Mouse (Mus musculus) stomach, embryonic 16.5 days (tissue): ENCODE data around the gene Gad1. TPM values are rescaled to one million over a fixed set of nuclear protein-coding genes. Genes with fewer than 3 reads are reported as not detected.
A peak's percentile ranks its signal among the peaks of the same experiment; 100 is the strongest.

Experiments
- ATAC-seq: fragments of 200-750 bp; cut with Nextera tagmentation; 2 replicates; pipeline ENCODE4 v1.8.0; 2017; ENCODE audit warnings: moderate number of reproducible peaks, moderate TSS enrichment; ENCODE audit not compliant: insufficient read depth, low FRiP score
- H3K27ac ChIP-seq: fragments of 300-500 bp; sonication (generic); 2 replicates; pipeline ENCODE4 v1.5.1; 2014; ENCODE audit warnings: low read length
- H3K27me3 ChIP-seq: fragments of 300-500 bp; sonication (generic); 2 replicates; pipeline ENCODE4 v1.6.1; 2014; ENCODE audit warnings: low read length, control low read depth, mixed read lengths; ENCODE audit not compliant: control insufficient read depth, insufficient read depth
- H3K36me3 ChIP-seq: fragments of 300-500 bp; sonication (generic); 2 replicates; pipeline ENCODE4 v1.6.1; 2014; ENCODE audit warnings: low read length; ENCODE audit not compliant: control insufficient read depth, insufficient read depth
- H3K4me1 ChIP-seq: fragments of 300-500 bp; sonication (generic); 2 replicates; pipeline ENCODE4 v1.6.1; 2014; ENCODE audit warnings: low read length, control low read depth, mixed read lengths; ENCODE audit not compliant: control insufficient read depth, insufficient read depth
- H3K4me2 ChIP-seq: fragments of 300-500 bp; sonication (generic); 2 replicates; pipeline ENCODE4 v1.6.1; 2014; ENCODE audit warnings: low read depth, low read length, mixed read lengths
- H3K4me3 ChIP-seq: fragments of 300-500 bp; sonication (generic); replicated peaks from 2 replicates; pipeline ENCODE4 v1.5.1; 2014; ENCODE audit warnings: mild to moderate bottlenecking, low read length
- H3K9ac ChIP-seq: fragments of 300-500 bp; sonication (generic); 2 replicates; pipeline ENCODE4 v1.6.1; 2014; ENCODE audit warnings: low read length
- H3K9me3 ChIP-seq: fragments of 300-500 bp; sonication (generic); replicated peaks from 2 replicates; pipeline ENCODE4 v1.6.1; 2016; ENCODE audit warnings: low read length, control low read depth; ENCODE audit not compliant: control insufficient read depth
- WGBS: fragments of 180-500 bp; shearing (Covaris S2); extraction: QIAGEN DNeasy Blood & Tissue Kit; methylation state at CpG from one replicate; pipeline ENCODE4 v1.1.7; 2014; 5-methylcytosine and 5-hydroxymethylcytosine counted together
- polyA plus RNA-seq: library from polyadenylated mRNA; unstranded; fragments of >200 nt; fragmentation: Nextera tagmentation; extraction: Ambion mirVana; gene quantifications from 2 replicates; pipeline ENCODE4 v1.2.1, GENCODE M21; 2015

The Gad1 gene
- polyA plus RNA-seq, 1 experiment from 2014 or later: 0.28 TPM

GRCm38 (mm10) chr2:70614745-70615351, 62.0 kb downstream of the Gad1 start:
- Histone ChIP-seq H3K27me3 (no peaks in the 10 kb centered on the region), H3K4me2 (no peak overlapping the region), H3K4me3 (no peak overlapping the region), H3K4me1 (no peaks in the 10 kb centered on the region), H3K27ac (no peak overlapping the region), H3K9me3 (no peaks in the 10 kb centered on the region), H3K9ac (no peak overlapping the region), H3K36me3 (no peaks in the 10 kb centered on the region)
- ATAC-seq: no peak
- 75% methylated on average over 7 of the region's 7 CpGs for WGBS

GRCm38 (mm10) chr2:70616076-70616475, 63.2 kb downstream of the Gad1 start:
- H3K4me3 ChIP-seq: no peak overlapping the region
- H3K27me3 ChIP-seq: no peaks in the 10 kb centered on the region
- H3K36me3 ChIP-seq: no peaks in the 10 kb centered on the region
- no peaks in the 10 kb centered on the region for H3K4me1 ChIP-seq
- WGBS: 78% methylated on average over 2 of the region's 2 CpGs
- no peaks in the 10 kb centered on the region for H3K9me3 ChIP-seq
- H3K9ac ChIP-seq: no peak overlapping the region
- no peak overlapping the region for H3K27ac ChIP-seq
- H3K4me2 ChIP-seq: no peak overlapping the region
- ATAC-seq: no peak

GRCm38 (mm10) chr2:70616617-70617016, 63.7 kb downstream of the Gad1 start:
- Histone ChIP-seq H3K27me3 (no peaks in the 10 kb centered on the region), H3K9ac (no peak overlapping the region), H3K36me3 (no peaks in the 10 kb centered on the region), H3K4me3 (no peak overlapping the region), H3K4me2 (no peak overlapping the region), H3K4me1 (no peaks in the 10 kb centered on the region), H3K27ac (no peak overlapping the region), H3K9me3 (no peaks in the 10 kb centered on the region)
- WGBS: 57% methylated on average over 3 of the region's 3 CpGs
- ATAC-seq: no peak

GRCm38 (mm10) chr2:70619232-70619835, 66.5 kb downstream of the Gad1 start:
- Histone ChIP-seq H3K4me3 (no peak overlapping the region), H3K9ac (no peak overlapping the region), H3K4me1 (no peaks in the 10 kb centered on the region), H3K4me2 (no peak overlapping the region), H3K36me3 (no peaks in the 10 kb centered on the region), H3K27me3 (no peaks in the 10 kb centered on the region), H3K27ac (no peak overlapping the region), H3K9me3 (no peaks in the 10 kb centered on the region)
- no peak for ATAC-seq
- 87% methylated on average over 6 of the region's 6 CpGs for WGBS

- no peaks in the 10 kb centered on the region for H3K27me3 ChIP-seq
- WGBS: 20% methylated on average over 6 of the region's 6 CpGs
- no peak overlapping the region for H3K4me2 ChIP-seq
- ATAC-seq: no peak
- no peak overlapping the region for H3K9ac ChIP-seq
- H3K9me3 ChIP-seq: no peaks in the 10 kb centered on the region
- H3K36me3 ChIP-seq: no peaks in the 10 kb centered on the region
- H3K27ac ChIP-seq: no peak overlapping the region
- H3K4me1 ChIP-seq: no peaks in the 10 kb centered on the region
- H3K4me3 ChIP-seq: no peak overlapping the region
Observed at GRCm38 (mm10) chr2:70620225-70620624, 67.4 kb downstream of the Gad1 start.

- WGBS: 70% methylated on average over 4 of the region's 4 CpGs
- H3K9me3 ChIP-seq: no peaks in the 10 kb centered on the region
- no peak for ATAC-seq
Observed at GRCm38 (mm10) chr2:70622244-70622643, 69.4 kb downstream of the Gad1 start.

GRCm38 (mm10) chr2:70625761-70626160, 72.9 kb downstream of the Gad1 start:
- Histone ChIP-seq H3K4me2 (no peak overlapping the region), H3K27me3 (no peaks in the 10 kb centered on the region), H3K27ac (no peak overlapping the region), H3K4me1 (peaks cover 3% of the 10 kb centered on the region), H3K36me3 (no peaks in the 10 kb centered on the region), H3K4me3 (no peak overlapping the region), H3K9ac (no peak overlapping the region), H3K9me3 (no peaks in the 10 kb centered on the region)
- 55% methylated on average over 7 of the region's 7 CpGs for WGBS
- no peak for ATAC-seq

More at GRCm38 (mm10) chr2:70622244-70622643, 69.4 kb downstream of the Gad1 start:
- Histone ChIP-seq H3K27ac (no peak overlapping the region), H3K4me1 (no peaks in the 10 kb centered on the region), H3K27me3 (no peaks in the 10 kb centered on the region), H3K9ac (no peak overlapping the region), H3K4me3 (no peak overlapping the region), H3K4me2 (no peak overlapping the region), H3K36me3 (no peaks in the 10 kb centered on the region)

GRCm38 (mm10) chr2:70628397-70628796, 75.5 kb downstream of the Gad1 start:
- no peak for ATAC-seq
- no peak overlapping the region for H3K9ac ChIP-seq
- H3K9me3 ChIP-seq: no peaks in the 10 kb centered on the region
- WGBS: 89% methylated on average over 12 of the region's 12 CpGs
- no peaks in the 10 kb centered on the region for H3K36me3 ChIP-seq
- no peak overlapping the region for H3K4me3 ChIP-seq
- H3K4me1 ChIP-seq: peaks cover 3% of the 10 kb centered on the region
- no peak overlapping the region for H3K27ac ChIP-seq
- no peaks in the 10 kb centered on the region for H3K27me3 ChIP-seq
- no peak overlapping the region for H3K4me2 ChIP-seq

GRCm38 (mm10) chr2:70629339-70629761, 76.5 kb downstream of the Gad1 start:
- Histone ChIP-seq H3K4me2 (peak overlapping the region; percentile 46), H3K36me3 (no peaks in the 10 kb centered on the region), H3K9ac (no peak overlapping the region), H3K4me3 (peak overlapping the region; percentile 24; the same call in 1 of the 2 replicates), H3K9me3 (no peaks in the 10 kb centered on the region), H3K4me1 (peaks cover 3% of the 10 kb centered on the region), H3K27ac (no peak overlapping the region), H3K27me3 (no peaks in the 10 kb centered on the region)
- WGBS: 19% methylated on average over 10 of the region's 10 CpGs
- peak; percentile 79; the same call in 1 of the 2 replicates for ATAC-seq
